Mouse (Mus musculus): ENCODE measurements around the gene 2300003K06Rik.

- TF ChIP-seq POLR2A (IDR thresholded peaks at IDR 0.05; ENCODE audit: borderline replicate concordance, insufficient read depth, low read length) = no peak
- no peak for TF ChIP-seq CTCF (IDR thresholded peaks at IDR 0.05; ENCODE audit: borderline replicate concordance, insufficient read depth, low read depth, low read length)
These were observed 4.3 kb upstream of the 2300003K06Rik start for GRCm38 (mm10) chr11:99842185-99842584.
